14 mouse cellular contexts compared by ENCODE assay signal in the genomic region with DNA sequence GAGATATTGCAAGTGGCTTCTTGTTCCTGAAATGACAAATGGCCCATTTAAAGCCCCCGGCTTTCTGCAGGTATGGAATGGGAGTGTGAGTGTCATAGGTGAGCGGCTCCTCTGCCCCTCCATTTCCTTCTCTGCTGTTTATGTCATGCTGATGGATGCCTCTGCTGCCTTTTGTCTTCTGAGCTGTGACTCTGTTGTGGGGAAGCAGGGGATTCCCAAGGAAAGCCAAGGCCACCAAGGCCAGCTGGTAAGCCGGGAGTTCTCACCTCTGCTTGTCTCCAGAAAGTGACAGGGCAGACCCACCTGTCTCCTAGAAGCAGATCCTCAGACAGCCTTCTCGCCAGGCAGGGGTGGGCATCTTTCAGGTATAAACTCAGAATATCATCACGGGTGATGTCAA.
DNase-seq lines count a peak whose midpoint lies in the region; ATAC-seq and TF ChIP-seq lines count a peak whose summit lies in the region.
"Had no signal": no experiment of that assay in that cellular context is flagged by ENCODE, and none has a peak within 500 bp of the region (broad histone marks: within the 10 kb centered on the region; RNA-seq: fewer than 3 reads in every experiment).

No protein-coding gene starts in this region.

- H3K4me1 ChIP-seq in forebrain, embryonic 12.5 days = peaks cover 34% of the 10 kb centered on the region
- peaks cover 3% of the 10 kb centered on the region for H3K4me1 ChIP-seq in forebrain, embryonic 11.5 days (replicated peaks; ENCODE audit: control insufficient read depth, insufficient read depth, low read length)
- peaks cover 20% of the 10 kb centered on the region; the same call in 1 of the 2 replicates for H3K4me1 ChIP-seq in intestine, embryonic 15.5 days (replicated peaks)
- peaks cover 12% of the 10 kb centered on the region for H3K4me1 ChIP-seq in intestine, embryonic 16.5 days (ENCODE audit: control insufficient read depth, insufficient read depth, low read length)
- H3K4me1 ChIP-seq in bone marrow macrophage, adult 2 months (ENCODE audit: control insufficient read depth, insufficient read depth, low read length) = peaks cover 49% of the 10 kb centered on the region

- 84% methylated on average over 5 of the region's 5 CpGs for WGBS in forebrain, embryonic 12.5 days
- 81% methylated on average over 5 of the region's 5 CpGs for WGBS in forebrain, embryonic 11.5 days
- 59% methylated on average over 5 of the region's 5 CpGs for WGBS in intestine, embryonic 15.5 days
- 61% methylated on average over 5 of the region's 5 CpGs for WGBS in intestine, embryonic 16.5 days

- DNase-seq in forebrain, embryonic 11.5 days (ENCODE audit: low spot score) = no peak
- DNase-seq in kidney, postnatal 10 days = peak; percentile 35
- DNase-seq in thymus, postnatal 0 days (ENCODE audit: low spot score) = no peak
- no peak for DNase-seq in urinary bladder, postnatal 25 days (ENCODE audit: low spot score)
- DNase-seq: liver, embryonic 13.5 days; right cerebral cortex, postnatal 25 days had no signal

- H3K36me3 ChIP-seq in forebrain, embryonic 12.5 days (replicated peaks) = no peaks in the 10 kb centered on the region
- no peaks in the 10 kb centered on the region for H3K36me3 ChIP-seq in forebrain, embryonic 11.5 days (ENCODE audit: control insufficient read depth, insufficient read depth, low read length)
- no peaks in the 10 kb centered on the region for H3K36me3 ChIP-seq in intestine, embryonic 15.5 days
- no peaks in the 10 kb centered on the region for H3K36me3 ChIP-seq in intestine, embryonic 16.5 days (ENCODE audit: control insufficient read depth, insufficient read depth, low read length)
- H3K36me3 ChIP-seq: liver, embryonic 13.5 days; midbrain, embryonic 13.5 days; stomach, embryonic 15.5 days had no signal

- TF ChIP-seq CTCF in bone marrow macrophage, adult 2 months (IDR thresholded peaks at IDR 0.05; ENCODE audit: low read depth, low read length) = no peak

- ATAC-seq in forebrain, embryonic 12.5 days (ENCODE audit: low FRiP score) = no peak
- ATAC-seq in forebrain, embryonic 11.5 days (replicated peaks; ENCODE audit: low FRiP score) = no peak
- no peak for ATAC-seq in intestine, embryonic 15.5 days
- no peak for ATAC-seq in intestine, embryonic 16.5 days

- no peak overlapping the region for H3K4me2 ChIP-seq in forebrain, embryonic 12.5 days
- no peak overlapping the region for H3K4me2 ChIP-seq in forebrain, embryonic 11.5 days (ENCODE audit: low read depth, low read length, severe bottlenecking)
- H3K4me2 ChIP-seq in intestine, embryonic 15.5 days (replicated peaks) = no peak overlapping the region
- H3K4me2 ChIP-seq in intestine, embryonic 16.5 days (ENCODE audit: low read depth, low read length) = no peak overlapping the region
- H3K4me2 ChIP-seq: forebrain, embryonic 13.5 days; liver, embryonic 13.5 days; midbrain, embryonic 13.5 days had no signal

- peaks cover 5% of the 10 kb centered on the region; the same call in 1 of the 2 replicates for H3K9me3 ChIP-seq in forebrain, embryonic 12.5 days
- H3K9me3 ChIP-seq in forebrain, embryonic 11.5 days (ENCODE audit: control insufficient read depth, low read length) = no peaks in the 10 kb centered on the region
- H3K9me3 ChIP-seq in intestine, embryonic 15.5 days = no peaks in the 10 kb centered on the region
- H3K9me3 ChIP-seq in intestine, embryonic 16.5 days (ENCODE audit: control insufficient read depth, low read length) = no peaks in the 10 kb centered on the region
- H3K9me3 ChIP-seq: liver, embryonic 13.5 days; stomach, embryonic 15.5 days had no signal

- H3K27me3 ChIP-seq in forebrain, embryonic 12.5 days = no peaks in the 10 kb centered on the region
- no peaks in the 10 kb centered on the region for H3K27me3 ChIP-seq in forebrain, embryonic 11.5 days (ENCODE audit: control insufficient read depth, insufficient read depth, low read length)
- no peaks in the 10 kb centered on the region for H3K27me3 ChIP-seq in intestine, embryonic 15.5 days (replicated peaks)
- H3K27me3 ChIP-seq in intestine, embryonic 16.5 days (replicated peaks; ENCODE audit: control insufficient read depth, insufficient read depth, low read length) = no peaks in the 10 kb centered on the region
- H3K27me3 ChIP-seq: forebrain, embryonic 13.5 days; liver, embryonic 13.5 days; midbrain, embryonic 13.5 days; stomach, embryonic 15.5 days had no signal

- H3K9ac ChIP-seq in forebrain, embryonic 12.5 days = no peak overlapping the region
- H3K9ac ChIP-seq in forebrain, embryonic 11.5 days (ENCODE audit: low read length) = no peak overlapping the region
- H3K9ac ChIP-seq in intestine, embryonic 15.5 days = no peak overlapping the region
- no peak overlapping the region for H3K9ac ChIP-seq in intestine, embryonic 16.5 days (ENCODE audit: low read depth, low read length)
- H3K9ac ChIP-seq: forebrain, embryonic 13.5 days; liver, embryonic 13.5 days; midbrain, embryonic 13.5 days; stomach, embryonic 15.5 days had no signal

- H3K27ac ChIP-seq in forebrain, embryonic 12.5 days = 0 out of 2 replicates have a peak overlapping the region, but pooled peaks have one; percentile 43
- no peak overlapping the region for H3K27ac ChIP-seq in forebrain, embryonic 11.5 days (ENCODE audit: low read depth, low read length)
- 0 out of 2 replicates have a peak overlapping the region, but pooled peaks have one; percentile 7 for H3K27ac ChIP-seq in intestine, embryonic 15.5 days
- no peak overlapping the region for H3K27ac ChIP-seq in intestine, embryonic 16.5 days (ENCODE audit: low read length)
- peak overlapping the region; percentile 96 for H3K27ac ChIP-seq in bone marrow macrophage, adult 2 months (ENCODE audit: insufficient read depth, low read depth, low read length)
- H3K27ac ChIP-seq: left cerebral cortex, adult 2 months; liver, embryonic 13.5 days had no signal

- no peak overlapping the region for H3K4me3 ChIP-seq in forebrain, embryonic 12.5 days (replicated peaks)
- no peak overlapping the region for H3K4me3 ChIP-seq in forebrain, embryonic 11.5 days (ENCODE audit: low read depth, low read length)
- H3K4me3 ChIP-seq in intestine, embryonic 15.5 days (replicated peaks) = no peak overlapping the region
- no peak overlapping the region for H3K4me3 ChIP-seq in intestine, embryonic 16.5 days (ENCODE audit: low read length)
- no peak overlapping the region for H3K4me3 ChIP-seq in bone marrow macrophage, adult 2 months (ENCODE audit: insufficient read depth, low read length)
- H3K4me3 ChIP-seq: forebrain, embryonic 13.5 days; left cerebral cortex, adult 2 months; liver, embryonic 13.5 days; midbrain, embryonic 13.5 days; stomach, embryonic 15.5 days had no signal

- TF ChIP-seq POLR2A in bone marrow macrophage, adult 2 months (IDR thresholded peaks at IDR 0.05; ENCODE audit: borderline replicate concordance, low read depth, low read length) = no peak

Comparison
In these comparisons a context has a peak if more than half of its experiments do, and no peak if none do; other contexts are left out.
1. H3K27ac ChIP-seq: peak in forebrain, embryonic 12.5 days (single experiment), intestine, embryonic 15.5 days (single experiment) and bone marrow macrophage, adult 2 months (single experiment); none in forebrain, embryonic 11.5 days (single experiment) and intestine, embryonic 16.5 days (single experiment).